Mouse (Mus musculus): ENCODE results near the gene Olfr792.

Gene Olfr792

GRCm38 (mm10) chr10:129538862-129539261 lies at the start of gene Olfr792:
Gene Olfr792 (plus strand): TSS chr10:129539162.
- no peak for DNase-seq (ENCODE audit: low read depth, low spot score)

- peak; percentile 81 for DNase-seq (ENCODE audit: low read depth, low spot score)
These were observed 48.9 kb upstream of the Olfr792 start for GRCm38 (mm10) chr10:129490101-129490500.

GRCm38 (mm10) chr10:129498192-129498591 lies 40.8 kb upstream of the Olfr792 start, which contains the start of gene Olfr790:
Gene Olfr790 (plus strand): TSS chr10:129498492.
- no peak for DNase-seq (ENCODE audit: low read depth, low spot score)

- DNase-seq (ENCODE audit: low read depth, low spot score): no peak
These were observed 17.5 kb upstream of the Olfr792 start, which contains the start of gene Olfr791 for GRCm38 (mm10) chr10:129521492-129521891. Gene Olfr791 (plus strand): TSS chr10:129521792.

- DNase-seq (ENCODE audit: low read depth, low spot score): peak; percentile 1
These were observed 10.4 kb downstream of the Olfr792 start for GRCm38 (mm10) chr10:129549354-129549753.

- no peak for DNase-seq (ENCODE audit: low read depth, low spot score)
These were observed 28.4 kb downstream of the Olfr792 start, which contains the start of gene Olfr794 for GRCm38 (mm10) chr10:129567355-129567754. Gene Olfr794 (plus strand): TSS chr10:129567655.

GRCm38 (mm10) chr10:129577066-129577465 lies 38.1 kb downstream of the Olfr792 start:
- DNase-seq (ENCODE audit: low read depth, low spot score): peak; percentile 0

Measured in telencephalon, adult 2 months (tissue).